ENCODE assay signal across 8 mouse cellular contexts in genomic region chr10:69964611-69965010, GRCm38 (mm10).
DNase-seq lines count a peak whose midpoint lies in the region; ATAC-seq lines count a peak whose summit lies in the region.

No protein-coding gene starts in this region.

- DNase-seq in forebrain, embryonic 10.5 days (ENCODE audit: extremely low spot score, low spot score): peak; percentile 21
- peak; percentile 74 for DNase-seq in left cerebral cortex, postnatal 14 days (ENCODE audit: low spot score in 2 of 2)
- DNase-seq in left cerebral cortex, postnatal 36 days (ENCODE audit: low spot score in 2 of 2): no peak
- peak; percentile 64 for DNase-seq in R1 (ENCODE audit: low read depth, low spot score)
- DNase-seq in lung, postnatal 10 days: peak; percentile 53
- no peak for DNase-seq in spleen, adult 12 weeks (ENCODE audit: low spot score)

- no peak overlapping the region for H3K27ac ChIP-seq in forebrain, embryonic 10.5 days
- no peak overlapping the region for H3K27ac ChIP-seq in forebrain, embryonic 15.5 days (replicated peaks)

- no peaks in the 10 kb centered on the region for H3K27me3 ChIP-seq in forebrain, embryonic 10.5 days (ENCODE audit: poor library complexity, severe bottlenecking)
- H3K27me3 ChIP-seq in forebrain, embryonic 15.5 days: no peaks in the 10 kb centered on the region

- no peak for ATAC-seq in forebrain, embryonic 15.5 days (replicated peaks)
- peak; percentile 52 for ATAC-seq in erythroblast, adult 5-6 weeks (replicated peaks; ENCODE audit: low FRiP score, poor library complexity, severe bottlenecking)

- no peaks in the 10 kb centered on the region; the same call in 1 of the 2 replicates for H3K36me3 ChIP-seq in forebrain, embryonic 10.5 days (replicated peaks)
- 0 out of 2 replicates have a peak, but pooled peaks cover 2% of the 10 kb centered on the region for H3K36me3 ChIP-seq in forebrain, embryonic 15.5 days

- H3K4me1 ChIP-seq in forebrain, embryonic 10.5 days: no peaks in the 10 kb centered on the region
- no peaks in the 10 kb centered on the region for H3K4me1 ChIP-seq in forebrain, embryonic 15.5 days

- H3K9me3 ChIP-seq in forebrain, embryonic 10.5 days: no peaks in the 10 kb centered on the region
- H3K9me3 ChIP-seq in forebrain, embryonic 15.5 days: no peaks in the 10 kb centered on the region

- H3K4me3 ChIP-seq in forebrain, embryonic 10.5 days: no peak overlapping the region
- no peak overlapping the region for H3K4me3 ChIP-seq in forebrain, embryonic 15.5 days

- H3K4me2 ChIP-seq in forebrain, embryonic 15.5 days (replicated peaks): no peak overlapping the region

- intact Hi-C loops in left cerebral cortex, postnatal 14 days (cut with DNase I): loop anchor here (1.0 to 10.0 kb wide), 2 partner anchors 94 to 300 kb away; no protein-coding TSS in a partner anchor
- intact Hi-C loops in left cerebral cortex, postnatal 36 days (cut with DNase I): loop anchor here (2.0 to 5.0 kb wide), 2 partner anchors 94 to 302 kb away; no protein-coding TSS in a partner anchor

- no peak overlapping the region for H3K9ac ChIP-seq in forebrain, embryonic 15.5 days (replicated peaks)

- 16% methylated on average over 5 of the region's 5 CpGs for WGBS in forebrain, embryonic 10.5 days
- 7% methylated on average over 5 of the region's 5 CpGs for WGBS in forebrain, embryonic 15.5 days

Comparison
In these comparisons a context has a peak if more than half of its experiments do, and no peak if none do; other contexts are left out.
1. DNase-seq: peak in forebrain, embryonic 10.5 days (single experiment), left cerebral cortex, postnatal 14 days (2 of 2), R1 (single experiment) and lung, postnatal 10 days (single experiment); none in left cerebral cortex, postnatal 36 days (0 of 2) and spleen, adult 12 weeks (single experiment).